Mouse (Mus musculus) heart, embryonic 11.5 days (tissue): ENCODE data around the gene Gm49388. TPM values are rescaled to one million over a fixed set of nuclear protein-coding genes. Genes with fewer than 3 reads are reported as not detected.
"Not testable (repeated sequence)": the region's sequence is repeated elsewhere in the genome, so short reads cannot be mapped to it uniquely, and the experiment has no call there.

Experiments
- ATAC-seq: fragments of 200-750 bp; cut with Nextera tagmentation; replicated peaks from 2 replicates; pipeline ENCODE4 v1.8.0; 2017; ENCODE audit warnings: moderate library complexity; ENCODE audit not compliant: insufficient number of reproducible peaks, low FRiP score, low TSS enrichment
- H3K27ac ChIP-seq: fragments of 300-500 bp; sonication (generic); 2 replicates; pipeline ENCODE4 v1.5.1; 2014; ENCODE audit warnings: mild to moderate bottlenecking, low read depth, low read length
- H3K27me3 ChIP-seq: fragments of 300-500 bp; sonication (generic); 2 replicates; pipeline ENCODE4 v1.6.1; 2014; ENCODE audit warnings: mild to moderate bottlenecking, low read length, mixed read lengths; ENCODE audit not compliant: control insufficient read depth, insufficient read depth
- H3K36me3 ChIP-seq: fragments of 300-500 bp; sonication (generic); 2 replicates; pipeline ENCODE4 v1.6.1; 2014; ENCODE audit warnings: mild to moderate bottlenecking, low read length, moderate library complexity, mixed read lengths; ENCODE audit not compliant: control insufficient read depth, insufficient read depth
- H3K4me1 ChIP-seq: fragments of 300-500 bp; sonication (generic); 2 replicates; pipeline ENCODE4 v1.6.1; 2014; ENCODE audit warnings: low read length; ENCODE audit not compliant: control insufficient read depth, insufficient read depth
- H3K4me2 ChIP-seq: fragments of 300-500 bp; sonication (generic); 2 replicates; pipeline ENCODE4 v1.6.1; 2014; ENCODE audit warnings: mild to moderate bottlenecking, moderate library complexity
- H3K4me3 ChIP-seq: fragments of 300-500 bp; sonication (generic); 2 replicates; pipeline ENCODE4 v1.5.1; 2014; ENCODE audit warnings: low read depth, low read length
- H3K9ac ChIP-seq: fragments of 300-500 bp; sonication (generic); 2 replicates; pipeline ENCODE4 v1.6.1; 2014; ENCODE audit warnings: mild to moderate bottlenecking, low read depth, low read length, moderate library complexity
- H3K9me3 ChIP-seq: fragments of 300-500 bp; sonication (generic); replicated peaks from 2 replicates; pipeline ENCODE4 v1.6.1; 2016; ENCODE audit warnings: low read length; ENCODE audit not compliant: control insufficient read depth
- WGBS: fragments of 180-500 bp; shearing (Covaris S2); extraction: QIAGEN DNeasy Blood & Tissue Kit; methylation state at CpG from one replicate; pipeline ENCODE4 v1.1.7; 2014; ENCODE audit not compliant: insufficient replicate concordance; 5-methylcytosine and 5-hydroxymethylcytosine counted together
- polyA plus RNA-seq: library from polyadenylated mRNA; unstranded; fragments of >200 nt; fragmentation: Nextera tagmentation; extraction: Ambion mirVana; gene quantifications from 2 replicates; pipeline ENCODE4 v1.2.1, GENCODE M21; 2014

Gene Gm49388
- polyA plus RNA-seq, 1 experiment from 2014 or later = not detected

GRCm38 (mm10) chr7:127770039-127770905 lies 15.1 kb upstream of the Gm49388 start:
- peaks cover 9% of the 10 kb centered on the region for H3K36me3 ChIP-seq
- 2% methylated on average over 27 of the region's 27 CpGs for WGBS
- peak overlapping the region; percentile 70 for H3K4me3 ChIP-seq
- H3K27ac ChIP-seq = peak overlapping the region; percentile 85
- no peaks in the 10 kb centered on the region for H3K27me3 ChIP-seq
- ATAC-seq = peak; percentile 1; the same call in 1 of the 2 replicates
- H3K4me2 ChIP-seq = peak overlapping the region; percentile 99
- H3K4me1 ChIP-seq = peaks cover 22% of the 10 kb centered on the region
- no peaks in the 10 kb centered on the region for H3K9me3 ChIP-seq
- peak overlapping the region; percentile 92 for H3K9ac ChIP-seq

- no peak for ATAC-seq
- 74% methylated on average over 5 of the region's 5 CpGs for WGBS
- Histone ChIP-seq H3K27ac (no peak overlapping the region), H3K36me3 (peaks cover 8% of the 10 kb centered on the region), H3K27me3 (no peaks in the 10 kb centered on the region), H3K9ac (no peak overlapping the region), H3K4me3 (no peak overlapping the region), H3K4me1 (peaks cover 22% of the 10 kb centered on the region), H3K9me3 (no peaks in the 10 kb centered on the region), H3K4me2 (peak overlapping the region; percentile 2; the same call in 1 of the 2 replicates)
These were observed 14.1 kb upstream of the Gm49388 start for GRCm38 (mm10) chr7:127771262-127771661.

DNA sequence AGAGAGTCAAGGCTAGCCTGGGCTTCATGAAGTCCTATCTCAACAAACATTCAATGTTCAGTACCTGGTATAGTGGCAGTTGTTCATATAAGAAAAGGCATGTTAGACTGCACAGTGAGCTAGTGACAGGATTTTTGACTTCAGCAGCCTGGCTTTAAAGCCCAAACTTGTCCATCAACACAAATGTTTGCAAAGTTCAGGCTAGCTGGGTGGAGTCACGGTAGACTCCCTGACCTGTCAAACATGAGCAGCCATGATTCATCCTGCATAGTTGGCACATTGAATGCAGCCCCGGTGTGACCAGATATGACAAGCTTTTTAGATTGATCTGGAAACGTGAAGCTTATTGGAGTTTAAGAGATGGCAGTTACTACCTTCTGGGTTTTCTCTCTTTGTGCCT lies 13.3 kb upstream of the Gm49388 start:
- Histone ChIP-seq H3K4me2 (no peak overlapping the region), H3K9me3 (no peaks in the 10 kb centered on the region), H3K9ac (no peak overlapping the region), H3K27me3 (no peaks in the 10 kb centered on the region), H3K27ac (no peak overlapping the region), H3K4me1 (peaks cover 22% of the 10 kb centered on the region), H3K36me3 (peaks cover 8% of the 10 kb centered on the region), H3K4me3 (no peak overlapping the region)
- 75% methylated on average over 3 of the region's 3 CpGs for WGBS
- no peak for ATAC-seq

DNA sequence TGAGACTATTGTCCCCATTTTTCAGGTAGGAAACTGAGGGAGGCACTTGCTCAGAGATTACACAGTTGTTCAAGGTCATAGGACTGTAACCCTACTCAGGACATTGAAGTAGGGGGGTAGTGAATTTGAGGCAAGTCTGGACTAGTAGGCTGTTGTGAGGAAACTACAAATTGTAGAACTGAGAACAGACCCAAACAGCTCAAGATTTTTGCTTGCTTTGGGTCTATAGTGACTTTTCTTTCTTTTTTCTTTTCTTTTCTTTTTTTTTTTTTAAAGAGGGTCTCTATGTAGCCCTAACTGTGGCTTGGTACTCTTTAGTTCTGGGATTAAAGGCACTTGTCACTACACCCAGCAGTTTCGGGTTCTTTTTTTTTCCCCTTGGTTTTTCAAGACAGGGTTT lies 12.9 kb upstream of the Gm49388 start:
- no peak overlapping the region for H3K4me2 ChIP-seq
- H3K27me3 ChIP-seq = no peaks in the 10 kb centered on the region
- no peak overlapping the region for H3K27ac ChIP-seq
- H3K4me1 ChIP-seq = peaks cover 22% of the 10 kb centered on the region
- ATAC-seq = no peak
- WGBS = 88% methylated on average over 1 of the region's 1 CpGs
- no peaks in the 10 kb centered on the region for H3K9me3 ChIP-seq
- no peak overlapping the region for H3K9ac ChIP-seq
- no peak overlapping the region for H3K4me3 ChIP-seq
- peaks cover 5% of the 10 kb centered on the region for H3K36me3 ChIP-seq

DNA sequence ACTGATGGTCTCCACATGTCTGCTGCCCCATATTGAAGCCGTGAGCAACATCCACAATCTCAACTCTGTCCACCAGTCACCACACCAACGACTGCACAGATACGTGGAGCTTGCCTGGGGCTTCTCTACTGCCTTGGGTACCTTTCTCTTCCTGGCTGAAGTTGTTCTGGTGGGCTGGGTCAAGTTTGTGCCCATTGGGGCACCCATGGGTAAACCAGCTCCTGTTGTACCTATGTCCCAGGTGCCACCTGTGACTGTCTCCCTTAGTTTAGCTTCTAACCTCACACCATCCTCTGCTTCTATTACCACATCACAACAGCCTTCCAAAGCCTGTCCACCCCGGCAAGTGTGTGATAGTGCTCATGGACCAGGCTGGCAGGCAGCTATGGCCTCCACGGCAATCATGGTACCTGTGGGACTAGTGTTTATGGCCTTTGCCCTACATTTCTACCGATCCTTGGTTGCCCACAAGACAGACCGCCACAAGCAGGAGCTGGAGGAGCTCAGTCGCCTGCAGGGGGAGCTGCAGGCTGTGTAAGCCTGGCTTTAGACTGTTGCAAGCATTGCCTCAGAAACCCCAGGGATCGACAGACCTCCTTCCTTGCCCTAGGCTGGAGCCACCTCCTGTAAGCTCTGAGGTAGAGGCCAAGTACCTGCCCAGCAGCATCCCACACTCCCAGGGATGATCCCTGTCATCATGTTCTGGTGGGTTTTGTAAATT lies 11.6 kb upstream of the Gm49388 start:
- Histone ChIP-seq H3K9ac (no peak overlapping the region), H3K9me3 (no peaks in the 10 kb centered on the region), H3K4me1 (peaks cover 30% of the 10 kb centered on the region), H3K4me3 (no peak overlapping the region), H3K4me2 (no peak overlapping the region), H3K27ac (no peak overlapping the region), H3K36me3 (no peaks in the 10 kb centered on the region; the same call in 1 of the 2 replicates), H3K27me3 (no peaks in the 10 kb centered on the region)
- no peak for ATAC-seq
- WGBS = 41% methylated on average over 9 of the region's 9 CpGs

GRCm38 (mm10) chr7:127775837-127776236 lies 9.6 kb upstream of the Gm49388 start:
- 74% methylated on average over 7 of the region's 7 CpGs for WGBS
- Histone ChIP-seq H3K27ac (peak overlapping the region; percentile 99), H3K4me1 (peaks cover 13% of the 10 kb centered on the region), H3K9ac (peak overlapping the region; percentile 88), H3K4me2 (peak overlapping the region; percentile 84), H3K4me3 (peak overlapping the region; percentile 93)
- H3K27me3 ChIP-seq, H3K36me3 ChIP-seq, H3K9me3 ChIP-seq, ATAC-seq: not testable (repeated sequence)

GRCm38 (mm10) chr7:127776426-127776825 lies 9.0 kb upstream of the Gm49388 start, which contains the start of gene Setd1a:
Gene Setd1a (plus strand): TSS chr7:127776670.
- under 1% methylated on average over 23 of the region's 23 CpGs for WGBS
- peak; percentile 50; the same call in 1 of the 2 replicates for ATAC-seq

GRCm38 (mm10) chr7:127776878-127777473 lies 8.4 kb upstream of the Gm49388 start:
- Histone ChIP-seq H3K4me2 (peak overlapping the region; percentile 84), H3K27ac (peak overlapping the region; percentile 99), H3K4me3 (peak overlapping the region; percentile 93), H3K4me1 (0 out of 2 replicates have a peak, but pooled peaks cover 11% of the 10 kb centered on the region), H3K27me3 (no peaks in the 10 kb centered on the region), H3K36me3 (peaks cover 12% of the 10 kb centered on the region), H3K9me3 (no peaks in the 10 kb centered on the region), H3K9ac (peak overlapping the region; percentile 88)
- ATAC-seq = peak; percentile 88
- WGBS = under 1% methylated on average over 68 of the region's 70 CpGs

More at GRCm38 (mm10) chr7:127776426-127776825, 9.0 kb upstream of the Gm49388 start, which contains the start of gene Setd1a:
- Histone ChIP-seq H3K4me1 (0 out of 2 replicates have a peak, but pooled peaks cover 11% of the 10 kb centered on the region), H3K36me3 (peaks cover 12% of the 10 kb centered on the region), H3K4me2 (peak within 1 kb of the TSS; percentile 84), H3K27me3 (no peaks in the 10 kb centered on the region), H3K9me3 (no peaks in the 10 kb centered on the region), H3K4me3 (peak within 1 kb of the TSS; percentile 93), H3K9ac (peak within 1 kb of the TSS; percentile 88), H3K27ac (peak within 1 kb of the TSS; percentile 99)
